Mouse (Mus musculus): ENCODE measurements at regions not wholly inside any gene's neighbourhood (a gene's known extent, or its start where the extent isn't known, plus 50 kb on each side); places are given as distances from the start of the nearest gene placed in this dataset.

DNA sequence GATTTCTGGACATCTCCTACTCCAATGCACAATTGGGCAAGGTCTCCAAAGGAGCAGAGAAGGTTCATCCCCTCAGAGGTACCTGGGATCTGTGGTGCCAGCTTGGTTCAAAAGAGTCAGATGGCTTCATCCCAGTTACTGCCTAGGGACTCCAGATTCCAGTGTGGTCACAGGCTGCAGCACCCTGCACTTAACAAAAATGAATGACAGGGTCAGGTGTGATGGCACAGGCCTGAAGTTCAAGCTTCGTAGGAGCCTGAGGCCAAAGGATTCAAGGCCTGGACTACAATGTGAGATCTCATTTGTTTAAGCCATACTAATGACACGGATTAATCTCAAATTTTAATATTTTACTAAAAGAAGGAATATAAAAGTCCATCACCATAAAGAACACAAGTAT is 209.1 kb downstream of the Gm26897 start:
- no peaks in the 10 kb centered on the region for H3K79me2 ChIP-seq (ENCODE audit: control insufficient read depth, insufficient read depth, low read length, poor library complexity)
- DNase-seq (ENCODE audit: low read depth, low spot score), result no peak
- no peaks in the 10 kb centered on the region for H3K36me3 ChIP-seq (ENCODE audit: control insufficient read depth in 1 of 2, insufficient read depth in 2 of 2, low read length in 2 of 2)
- no peak for TF ChIP-seq NELFE (IDR thresholded peaks at IDR 0.05; ENCODE audit: low read depth, low read length)
- TF ChIP-seq EP300 (IDR thresholded peaks at IDR 0.05; ENCODE audit: low read depth in 1 of 2, low read length in 2 of 2), result no peak
- TF ChIP-seq MAX (IDR thresholded peaks at IDR 0.05; ENCODE audit: low read length), result no peak
- no peak for TF ChIP-seq TAL1 (IDR thresholded peaks at IDR 0.05; ENCODE audit: low read length)
- no peak for TF ChIP-seq MXI1 (IDR thresholded peaks at IDR 0.05; ENCODE audit: low read depth, low read length)
- no peak for TF ChIP-seq ZC3H11A (IDR thresholded peaks at IDR 0.05; ENCODE audit: low read depth, low read length)
- TF ChIP-seq E2F4 (IDR thresholded peaks at IDR 0.05; ENCODE audit: borderline replicate concordance, low read depth, low read length), result no peak
- no peak for TF ChIP-seq ZMIZ1 (IDR thresholded peaks at IDR 0.05; ENCODE audit: low read depth, low read length)
- TF ChIP-seq TBP (IDR thresholded peaks at IDR 0.05; ENCODE audit: low read depth, low read length), result no peak
- TF ChIP-seq SIN3A (IDR thresholded peaks at IDR 0.05; ENCODE audit: low read length), result no peak
- no peak overlapping the region for H3K4me3 ChIP-seq (ENCODE audit: control insufficient read depth in 1 of 2, insufficient read depth in 1 of 2, low read depth in 2 of 2, low read length in 2 of 2)
- no peak overlapping the region for H3K9ac ChIP-seq (ENCODE audit: control insufficient read depth, low read depth, low read length, poor library complexity, severe bottlenecking)
- H3K4me1 ChIP-seq (ENCODE audit: control insufficient read depth in 1 of 2, insufficient read depth in 2 of 2, low read length in 2 of 2), result no peaks in the 10 kb centered on the region
- H3K9me3 ChIP-seq (replicated peaks; ENCODE audit: insufficient read depth, low read length), result no peaks in the 10 kb centered on the region
- no peak overlapping the region for H3K27ac ChIP-seq (ENCODE audit: control insufficient read depth, low read depth, low read length)
- H3K27me3 ChIP-seq (ENCODE audit: control insufficient read depth in 1 of 2, insufficient read depth in 2 of 2, low read length in 2 of 2), result no peaks in the 10 kb centered on the region

DNA sequence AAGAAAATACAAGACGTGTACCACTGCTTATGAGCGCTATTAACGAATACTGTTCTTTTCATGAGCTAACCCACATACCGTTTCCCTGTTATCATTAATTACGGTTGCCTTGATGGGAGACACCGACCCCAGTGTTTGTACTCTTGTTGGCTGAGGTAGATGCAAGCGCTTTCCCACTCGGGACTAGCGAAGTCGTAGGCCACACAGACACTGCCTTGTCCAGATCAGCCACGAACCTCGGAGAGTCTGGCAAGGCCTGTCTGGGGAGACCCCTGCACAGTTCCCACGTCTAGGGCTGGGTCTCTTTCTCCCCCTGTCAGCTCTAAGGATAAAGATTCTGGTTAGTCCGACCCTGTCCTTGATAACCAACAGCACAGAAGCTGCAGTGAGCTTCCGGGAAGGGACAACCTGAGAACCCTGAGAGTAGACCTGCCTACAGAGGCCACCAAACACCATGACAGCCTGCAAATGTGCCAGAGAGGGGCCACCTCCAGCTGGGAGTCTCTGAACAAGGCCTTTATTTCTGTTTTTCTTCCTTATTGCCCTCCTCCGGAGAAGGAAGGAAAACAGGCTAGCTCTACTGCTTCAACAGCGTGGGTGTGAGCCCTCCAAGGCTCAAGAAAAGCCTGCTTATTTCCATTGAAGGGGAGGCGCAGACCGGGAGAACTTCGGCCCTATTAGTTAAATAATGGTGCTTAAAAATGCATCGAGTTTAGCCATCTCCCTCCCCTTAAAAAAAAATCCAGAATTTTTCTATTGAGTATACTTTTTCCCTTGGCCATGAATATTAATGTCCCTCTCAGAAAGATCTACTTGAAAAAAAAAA is 209.8 kb downstream of the Gm26897 start:
- no peak overlapping the region for H3K27ac ChIP-seq (ENCODE audit: control insufficient read depth, low read depth, low read length)
- H3K9me3 ChIP-seq (replicated peaks; ENCODE audit: insufficient read depth, low read length), result no peaks in the 10 kb centered on the region
- no peaks in the 10 kb centered on the region for H3K4me1 ChIP-seq (ENCODE audit: control insufficient read depth in 1 of 2, insufficient read depth in 2 of 2, low read length in 2 of 2)
- TF ChIP-seq USF1 (IDR thresholded peaks at IDR 0.05; ENCODE audit: low read depth, low read length), result no peak
- no peak for TF ChIP-seq POLR2AphosphoS5 (IDR thresholded peaks at IDR 0.05; ENCODE audit: borderline replicate concordance, low read depth, low read length)
- no peak for TF ChIP-seq MAFK (IDR thresholded peaks at IDR 0.05; ENCODE audit: borderline replicate concordance, low read depth, low read length)
- no peak for TF ChIP-seq ZMIZ1 (IDR thresholded peaks at IDR 0.05; ENCODE audit: low read depth, low read length)
- TF ChIP-seq HCFC1 (IDR thresholded peaks at IDR 0.05; ENCODE audit: low read depth, low read length), result no peak
- TF ChIP-seq SIN3A (IDR thresholded peaks at IDR 0.05; ENCODE audit: low read length), result no peak
- no peak for TF ChIP-seq ZC3H11A (IDR thresholded peaks at IDR 0.05; ENCODE audit: low read depth, low read length)
- TF ChIP-seq POLR2A (IDR thresholded peaks at IDR 0.05; ENCODE audit: control insufficient read depth in 1 of 2, insufficient read depth in 1 of 2, low read depth in 1 of 2, low read length in 2 of 2, poor library complexity in 1 of 2), result no peak
- TF ChIP-seq TBP (IDR thresholded peaks at IDR 0.05; ENCODE audit: low read depth, low read length), result no peak
- no peak for TF ChIP-seq GATA1 (IDR thresholded peaks at IDR 0.05; ENCODE audit: low read depth, low read length)
- TF ChIP-seq MYC (IDR thresholded peaks at IDR 0.05; ENCODE audit: low read depth, low read length), result no peak
- TF ChIP-seq TAL1 (IDR thresholded peaks at IDR 0.05; ENCODE audit: low read length), result no peak
- TF ChIP-seq CTCF (IDR thresholded peaks at IDR 0.05 in 2 of 3, conservative IDR thresholded peaks at IDR 0.05 in 1 of 3; ENCODE audit: control insufficient read depth in 1 of 3, insufficient read depth in 1 of 3, low read depth in 2 of 3, low read length in 3 of 3, poor library complexity in 1 of 3, severe bottlenecking in 1 of 3), result no peak
- no peak for TF ChIP-seq NELFE (IDR thresholded peaks at IDR 0.05; ENCODE audit: low read depth, low read length)
- H3K36me3 ChIP-seq (ENCODE audit: control insufficient read depth in 1 of 2, insufficient read depth in 2 of 2, low read length in 2 of 2), result no peaks in the 10 kb centered on the region
- H3K9ac ChIP-seq (ENCODE audit: control insufficient read depth, low read depth, low read length, poor library complexity, severe bottlenecking), result no peak overlapping the region
- H3K79me2 ChIP-seq (ENCODE audit: control insufficient read depth, insufficient read depth, low read length, poor library complexity), result no peaks in the 10 kb centered on the region
- H3K4me3 ChIP-seq (ENCODE audit: control insufficient read depth in 1 of 2, insufficient read depth in 1 of 2, low read depth in 2 of 2, low read length in 2 of 2), result no peak overlapping the region
- DNase-seq (ENCODE audit: low read depth, low spot score), result no peak
- H3K27me3 ChIP-seq (ENCODE audit: control insufficient read depth in 1 of 2, insufficient read depth in 2 of 2, low read length in 2 of 2), result no peaks in the 10 kb centered on the region
